Mouse (Mus musculus): ENCODE results near the gene Zbed5. TPM values are rescaled to one million over a fixed set of nuclear protein-coding genes. Genes with fewer than 3 reads are reported as not detected.

Zbed5 gene
- total RNA-seq, 2 experiments from 2014 or later, result 0.60 to 0.68 TPM

DNA sequence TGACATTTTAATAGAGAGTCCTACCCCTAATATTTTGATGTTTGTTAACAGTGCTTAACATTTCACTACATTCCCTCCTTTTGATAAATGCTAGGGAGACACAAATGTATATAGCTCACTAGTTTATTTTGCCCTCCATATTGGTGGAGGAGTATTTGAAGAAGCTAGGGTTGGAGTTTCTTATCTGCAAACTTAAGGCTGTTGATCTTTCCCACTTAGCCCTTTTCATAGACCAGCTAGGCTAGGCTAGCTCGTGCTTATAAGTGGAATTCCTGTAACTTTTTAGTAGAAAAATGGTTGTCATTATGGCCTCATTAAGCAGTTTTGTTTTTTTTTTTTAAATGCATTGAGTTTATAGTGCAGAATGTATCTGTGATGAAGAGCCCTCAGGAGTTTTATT lies 47.9 kb downstream of the Zbed5 start:
- no peak for DNase-seq
- intact Hi-C loops (cut with DNase I), result no loop called here

DNA sequence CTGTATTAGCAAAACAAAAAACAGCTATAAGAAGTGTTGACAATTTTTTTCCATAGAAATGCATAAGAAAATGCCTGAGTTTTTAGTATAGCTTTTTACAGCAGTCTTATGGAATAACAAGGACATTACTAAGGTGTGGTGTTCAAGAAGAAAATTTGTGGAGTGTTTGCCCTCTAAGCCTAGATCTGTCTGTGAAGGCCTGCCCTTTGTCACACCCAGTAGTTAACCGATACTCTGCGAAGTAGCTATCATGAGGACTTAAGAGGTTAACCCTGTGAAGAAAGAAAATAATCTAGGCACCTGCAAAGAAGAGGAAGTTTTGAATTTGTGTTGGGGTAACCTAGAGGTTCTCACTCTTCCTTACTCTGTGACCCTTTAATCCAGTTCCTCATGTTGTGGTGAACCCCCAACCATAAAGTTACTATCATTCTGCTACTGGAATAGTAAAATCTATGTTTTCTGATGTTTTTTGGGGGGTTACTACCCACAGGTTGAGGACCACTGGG lies 52.1 kb downstream of the Zbed5 start:
- intact Hi-C loops (cut with DNase I), result no loop called here
- DNase-seq, result no peak

DNA sequence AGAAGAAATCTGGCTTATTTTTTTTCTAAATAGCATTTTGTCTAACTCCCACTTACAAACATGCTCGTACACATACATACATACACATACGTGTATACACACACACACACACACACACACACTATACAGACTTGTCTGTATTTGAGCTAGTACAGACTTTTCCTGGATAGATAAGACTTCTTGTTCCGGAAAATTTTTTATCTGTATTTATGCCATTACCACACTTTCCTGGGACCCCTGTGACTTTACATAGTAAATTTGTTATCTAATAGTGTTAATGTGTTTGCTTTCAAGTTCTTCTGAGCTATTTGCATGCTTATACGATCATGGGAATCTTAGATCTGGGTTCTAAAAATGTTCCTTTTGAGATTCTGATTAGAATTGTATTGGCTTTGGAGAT lies 56.6 kb downstream of the Zbed5 start:
- DNase-seq, result no peak
- intact Hi-C loops (cut with DNase I), result no loop called here

Other genes with a start within 250 kb of the Zbed5 start
- 1 to 10 TPM; 3.0 to 3.4 TPM for gene Zfp11, start 225.6 kb upstream of the Zbed5 start, total RNA-seq (2021)
- gene Sept14, start 187.2 kb upstream of the Zbed5 start, total RNA-seq (2021), result not detected
- gene Mrps17, start 180.2 kb upstream of the Zbed5 start, total RNA-seq (2021), result 10 to 100 TPM; 85.3 to 93.6 TPM
- 100 to 1,000 TPM; 688 to 716 TPM for gene Nipsnap2, start 170.7 kb upstream of the Zbed5 start, total RNA-seq (2021)
- 10 to 100 TPM; 10.5 TPM for gene Psph, start 108.3 kb upstream of the Zbed5 start, total RNA-seq (2021)
- 10 to 100 TPM; 12.9 to 15.9 TPM for gene Sumf2, start 48.7 kb upstream of the Zbed5 start, total RNA-seq (2021)
- 100 to 1,000 TPM; 947 to 975 TPM for gene Chchd2, start 8.3 kb upstream of the Zbed5 start, total RNA-seq (2021)
- gene Phkg1, start 2.8 kb downstream of the Zbed5 start, total RNA-seq (2021), result 10 to 100 TPM in 1 of 2 experiments, 1 to 10 TPM in 1; 8.5 to 15.3 TPM
- under 1 TPM; 0.57 to 0.83 TPM for gene Nupr1l, start 12.8 kb downstream of the Zbed5 start, total RNA-seq (2021)
- 10 to 100 TPM; 14.6 to 15.9 TPM for gene Vkorc1l1, start 46.2 kb downstream of the Zbed5 start, total RNA-seq (2021)
- gene Gusb, start 107.3 kb downstream of the Zbed5 start, total RNA-seq (2021), result 10 to 100 TPM; 18.5 to 19.0 TPM
- gene Asl, start 133.5 kb downstream of the Zbed5 start, total RNA-seq (2021), result 1 to 10 TPM; 6.8 to 7.7 TPM
- gene Crcp, start 133.6 kb downstream of the Zbed5 start, total RNA-seq (2021), result 10 to 100 TPM; 11.4 to 11.9 TPM
- 10 to 100 TPM; 15.7 to 16.9 TPM for gene Tpst1, start 177.6 kb downstream of the Zbed5 start, total RNA-seq (2021)
- 1 to 10 TPM; 1.6 to 3.4 TPM for gene Kctd7, start 249.1 kb downstream of the Zbed5 start, total RNA-seq (2021)

All from heart, postnatal 14 days (tissue).